Mouse (Mus musculus): ENCODE results near the gene Trim31. TPM values are rescaled to one million over a fixed set of nuclear protein-coding genes. Genes with fewer than 3 reads are reported as not detected.

The Trim31 gene
- polyA plus RNA-seq, 1 experiment: not detected

DNA sequence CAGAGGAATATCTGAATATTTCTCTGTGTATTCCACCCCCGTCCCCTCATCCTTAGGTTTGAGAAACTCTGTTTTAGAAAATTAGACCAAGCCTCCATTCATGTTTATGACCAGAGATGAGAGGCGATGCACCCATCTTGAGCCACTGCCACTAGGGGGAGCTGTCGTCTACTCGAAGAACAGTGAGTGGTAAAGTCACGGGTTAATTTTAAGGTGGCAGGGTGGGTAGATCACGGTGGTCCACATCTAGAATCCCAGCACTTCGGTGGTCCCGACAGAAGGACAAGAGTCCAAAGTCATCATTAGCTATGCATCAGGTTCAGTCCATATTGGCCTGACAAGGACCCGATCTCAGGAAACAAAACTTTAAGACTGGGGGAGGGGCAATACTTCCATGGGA, 17.2 kb downstream of the Trim31 start:
- Histone ChIP-seq H3K36me3 (ENCODE audit: control insufficient read depth, insufficient read depth) (no peaks in the 10 kb centered on the region), H3K4me3 (no peak overlapping the region), H3K79me2 (ENCODE audit: control insufficient read depth, insufficient read depth) (no peaks in the 10 kb centered on the region), H3K4me2 (ENCODE audit: low read depth) (no peak overlapping the region), H3ac (ENCODE audit: control insufficient read depth, insufficient read length) (no peak overlapping the region), H3K27me3 (ENCODE audit: control insufficient read depth, insufficient read depth, insufficient read length) (peaks cover 11% of the 10 kb centered on the region)
- no peak for TF ChIP-seq MYOD1 (IDR thresholded peaks at IDR 0.05; ENCODE audit: control insufficient read depth in 1 of 3, insufficient read length in 2 of 3, low read depth in 2 of 3)
- TF ChIP-seq TCF3 (IDR thresholded peaks at IDR 0.05; ENCODE audit: insufficient read length, low read depth): no peak
- no peak for TF ChIP-seq MAX (IDR thresholded peaks at IDR 0.05; ENCODE audit: low read depth)
- TF ChIP-seq CEBPB (IDR thresholded peaks at IDR 0.05; ENCODE audit: insufficient read depth, poor library complexity, severe bottlenecking): no peak
- TF ChIP-seq REST (IDR thresholded peaks at IDR 0.05; ENCODE audit: insufficient read depth, insufficient read length): no peak
- no peak for TF ChIP-seq E2F4 (IDR thresholded peaks at IDR 0.05; ENCODE audit: insufficient read depth)
- no peak for TF ChIP-seq MYOG (IDR thresholded peaks at IDR 0.05; ENCODE audit: control insufficient read depth in 1 of 3, insufficient read depth in 1 of 3, insufficient read length in 2 of 3, low read depth in 2 of 3)
- no peak for TF ChIP-seq USF1 (IDR thresholded peaks at IDR 0.05; ENCODE audit: low read depth)
- no peak for TF ChIP-seq POLR2A (IDR thresholded peaks at IDR 0.05; ENCODE audit: insufficient read length, low read depth)
- TF ChIP-seq TCF12 (IDR thresholded peaks at IDR 0.05; ENCODE audit: insufficient read depth, poor library complexity, severe bottlenecking): no peak
- no peak for TF ChIP-seq POLR2AphosphoS2 (IDR thresholded peaks at IDR 0.05; ENCODE audit: insufficient read length, low read depth)
- no peak for TF ChIP-seq SRF (IDR thresholded peaks at IDR 0.05; ENCODE audit: control insufficient read depth, insufficient read length, low read depth)

DNA sequence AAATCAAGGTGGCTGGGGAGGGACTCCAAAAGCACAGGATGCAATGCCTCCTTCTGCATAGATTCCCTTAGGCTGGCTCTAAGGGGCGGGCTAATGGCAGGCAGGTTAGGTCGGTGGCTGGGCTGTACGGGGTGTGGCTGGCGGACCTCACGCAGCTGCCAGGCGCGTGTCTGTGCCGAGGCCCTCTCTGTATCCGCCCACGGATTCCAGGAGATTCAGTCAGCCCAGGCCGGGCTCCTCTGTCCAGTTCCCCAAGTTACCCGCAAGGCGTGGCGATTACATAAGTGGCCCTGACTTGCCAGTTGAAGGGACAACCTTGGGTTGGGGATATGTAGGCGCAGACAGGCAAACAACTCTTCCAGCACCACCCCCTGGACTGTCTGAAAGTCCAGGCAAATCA, 22.3 kb downstream of the Trim31 start:
- H3ac ChIP-seq (ENCODE audit: control insufficient read depth, insufficient read length): no peak overlapping the region
- TF ChIP-seq POLR2AphosphoS2 (IDR thresholded peaks at IDR 0.05; ENCODE audit: insufficient read length, low read depth) (no peak), MAX (IDR thresholded peaks at IDR 0.05; ENCODE audit: low read depth) (no peak), MYOD1 (IDR thresholded peaks at IDR 0.05; ENCODE audit: control insufficient read depth in 1 of 3, insufficient read length in 2 of 3, low read depth in 2 of 3) (peak in 2 of 3 experiments; percentile 49 to 84), REST (IDR thresholded peaks at IDR 0.05; ENCODE audit: insufficient read depth, insufficient read length) (no peak), MYOG (IDR thresholded peaks at IDR 0.05; ENCODE audit: control insufficient read depth in 1 of 3, insufficient read depth in 1 of 3, insufficient read length in 2 of 3, low read depth in 2 of 3) (peak in 2 of 3 experiments; percentile 65 to 80), TCF3 (IDR thresholded peaks at IDR 0.05; ENCODE audit: insufficient read length, low read depth) (no peak), USF1 (IDR thresholded peaks at IDR 0.05; ENCODE audit: low read depth) (no peak), SRF (IDR thresholded peaks at IDR 0.05; ENCODE audit: control insufficient read depth, insufficient read length, low read depth) (no peak), E2F4 (IDR thresholded peaks at IDR 0.05; ENCODE audit: insufficient read depth) (no peak), POLR2A (IDR thresholded peaks at IDR 0.05; ENCODE audit: insufficient read length, low read depth) (no peak)
- peak overlapping the region; percentile 46 for H3K4me2 ChIP-seq (ENCODE audit: low read depth)
- H3K27me3 ChIP-seq (ENCODE audit: control insufficient read depth, insufficient read depth, insufficient read length): no peaks in the 10 kb centered on the region
- no peaks in the 10 kb centered on the region for H3K36me3 ChIP-seq (ENCODE audit: control insufficient read depth, insufficient read depth)
- no peak overlapping the region for H3K4me3 ChIP-seq
- H3K79me2 ChIP-seq (ENCODE audit: control insufficient read depth, insufficient read depth): no peaks in the 10 kb centered on the region

DNA sequence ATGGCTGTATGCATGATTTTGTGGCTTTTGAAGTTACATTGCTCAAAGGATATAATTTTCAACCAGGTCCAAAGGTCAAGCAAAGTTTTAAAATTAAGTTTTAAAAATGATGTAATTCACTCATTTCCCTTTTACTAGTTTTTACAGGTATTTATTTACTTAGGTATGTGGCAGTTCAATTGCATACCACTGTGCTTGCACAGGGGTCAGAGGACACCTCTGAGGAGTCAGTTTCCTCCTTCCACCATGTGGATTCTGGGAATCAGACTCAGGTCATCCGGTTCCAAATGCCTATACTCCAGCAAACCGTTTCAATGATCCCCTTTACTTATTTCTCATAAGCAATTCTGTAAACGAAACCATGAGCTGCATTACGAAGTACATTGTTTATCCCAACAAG, 24.8 kb downstream of the Trim31 start:
- no peak overlapping the region for H3K4me2 ChIP-seq (ENCODE audit: low read depth)

DNA sequence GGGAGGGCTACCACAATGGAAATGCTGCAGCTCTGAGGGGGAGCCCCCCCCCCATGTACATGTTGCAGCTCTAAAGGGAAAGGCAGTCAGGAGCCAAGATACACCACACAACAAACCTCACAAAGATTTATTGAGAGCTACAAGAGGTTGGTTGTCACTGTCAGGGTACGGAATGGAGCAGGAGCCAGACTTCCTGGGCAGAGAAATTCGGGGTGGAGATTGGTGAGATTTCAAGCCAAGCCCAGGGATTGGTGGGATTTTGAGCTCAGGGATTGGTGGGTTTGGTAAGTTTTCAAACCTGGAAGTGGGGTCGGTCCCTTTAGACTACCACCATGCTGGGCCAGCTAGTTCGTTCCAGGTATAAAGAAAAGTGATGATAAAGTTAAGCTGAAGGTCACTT, 25.6 kb downstream of the Trim31 start:
- no peaks in the 10 kb centered on the region for H3K79me2 ChIP-seq (ENCODE audit: control insufficient read depth, insufficient read depth)
- H3K4me2 ChIP-seq (ENCODE audit: low read depth): no peak overlapping the region
- TF ChIP-seq MAX (IDR thresholded peaks at IDR 0.05; ENCODE audit: low read depth): no peak
- no peaks in the 10 kb centered on the region for H3K27me3 ChIP-seq (ENCODE audit: control insufficient read depth, insufficient read depth, insufficient read length)
- no peaks in the 10 kb centered on the region for H3K36me3 ChIP-seq (ENCODE audit: control insufficient read depth, insufficient read depth)
- no peak overlapping the region for H3K4me3 ChIP-seq
- H3ac ChIP-seq (ENCODE audit: control insufficient read depth, insufficient read length): no peak overlapping the region

More for the DNA sequence above, 24.8 kb downstream of the Trim31 start:
- Histone ChIP-seq H3K79me2 (ENCODE audit: control insufficient read depth, insufficient read depth) (no peaks in the 10 kb centered on the region), H3K27me3 (ENCODE audit: control insufficient read depth, insufficient read depth, insufficient read length) (no peaks in the 10 kb centered on the region), H3K4me3 (no peak overlapping the region), H3ac (ENCODE audit: control insufficient read depth, insufficient read length) (no peak overlapping the region), H3K36me3 (ENCODE audit: control insufficient read depth, insufficient read depth) (no peaks in the 10 kb centered on the region)
- no peak for TF ChIP-seq MYOG (IDR thresholded peaks at IDR 0.05; ENCODE audit: control insufficient read depth in 1 of 3, insufficient read depth in 1 of 3, insufficient read length in 2 of 3, low read depth in 2 of 3)
- no peak for TF ChIP-seq POLR2AphosphoS2 (IDR thresholded peaks at IDR 0.05; ENCODE audit: insufficient read length, low read depth)
- TF ChIP-seq TCF3 (IDR thresholded peaks at IDR 0.05; ENCODE audit: insufficient read length, low read depth): no peak
- TF ChIP-seq SRF (IDR thresholded peaks at IDR 0.05; ENCODE audit: control insufficient read depth, insufficient read length, low read depth): no peak

DNA sequence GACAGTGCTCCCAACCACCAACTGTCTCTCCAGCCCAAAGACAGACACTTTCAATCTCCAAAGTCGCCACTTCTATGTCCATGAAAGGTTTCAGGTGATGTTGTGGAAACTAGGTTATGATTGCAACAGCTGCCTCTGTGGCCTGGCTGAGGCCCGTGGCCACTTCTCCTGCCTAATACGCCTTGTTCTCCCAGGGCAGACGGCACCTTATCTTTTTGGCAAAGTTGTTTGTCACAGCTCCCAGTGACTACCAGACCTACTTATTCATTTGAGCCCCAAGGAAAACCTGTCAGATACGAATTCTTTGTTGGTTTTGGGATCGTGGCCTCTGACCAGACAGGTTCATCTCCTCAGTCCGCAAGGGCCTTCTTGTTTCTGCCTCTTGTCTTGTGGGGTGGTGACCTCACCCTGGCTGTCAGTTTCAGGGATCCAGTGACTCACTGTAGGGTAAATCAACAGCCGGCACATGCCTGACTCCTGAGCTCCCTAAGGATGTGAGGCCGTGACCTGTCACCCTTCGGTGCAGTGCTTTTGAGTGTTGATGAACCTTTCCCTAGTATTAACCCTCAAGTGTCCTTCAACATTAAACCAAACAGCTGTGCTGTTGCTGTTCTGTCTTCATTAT, 29.7 kb downstream of the Trim31 start:
- no peaks in the 10 kb centered on the region for H3K27me3 ChIP-seq (ENCODE audit: control insufficient read depth, insufficient read depth, insufficient read length)
- no peaks in the 10 kb centered on the region for H3K36me3 ChIP-seq (ENCODE audit: control insufficient read depth, insufficient read depth)
- no peak for TF ChIP-seq USF1 (IDR thresholded peaks at IDR 0.05; ENCODE audit: low read depth)
- TF ChIP-seq MYOG (IDR thresholded peaks at IDR 0.05; ENCODE audit: control insufficient read depth in 1 of 3, insufficient read depth in 1 of 3, insufficient read length in 2 of 3, low read depth in 2 of 3): no peak
- TF ChIP-seq CEBPB (IDR thresholded peaks at IDR 0.05; ENCODE audit: insufficient read depth, poor library complexity, severe bottlenecking): no peak
- no peak for TF ChIP-seq POLR2AphosphoS2 (IDR thresholded peaks at IDR 0.05; ENCODE audit: insufficient read length, low read depth)
- TF ChIP-seq SRF (IDR thresholded peaks at IDR 0.05; ENCODE audit: control insufficient read depth, insufficient read length, low read depth): no peak
- no peak for TF ChIP-seq POLR2A (IDR thresholded peaks at IDR 0.05; ENCODE audit: insufficient read length, low read depth)
- no peak for TF ChIP-seq E2F4 (IDR thresholded peaks at IDR 0.05; ENCODE audit: insufficient read depth)
- TF ChIP-seq TCF3 (IDR thresholded peaks at IDR 0.05; ENCODE audit: insufficient read length, low read depth): no peak
- no peak for TF ChIP-seq TCF12 (IDR thresholded peaks at IDR 0.05; ENCODE audit: insufficient read depth, poor library complexity, severe bottlenecking)
- H3K4me3 ChIP-seq: no peak overlapping the region
- H3ac ChIP-seq (ENCODE audit: control insufficient read depth, insufficient read length): no peak overlapping the region
- no peaks in the 10 kb centered on the region for H3K79me2 ChIP-seq (ENCODE audit: control insufficient read depth, insufficient read depth)
- H3K4me2 ChIP-seq (ENCODE audit: low read depth): no peak overlapping the region

Data from myocyte (in vitro differentiated cells).